Mouse (Mus musculus) heart, embryonic 11.5 days (tissue): ENCODE measurements around the gene Slpi. TPM values are rescaled to one million over a fixed set of nuclear protein-coding genes. Genes with fewer than 3 reads are reported as not detected.

Source experiments
- ATAC-seq: fragments of 200-750 bp; cut with Nextera tagmentation; replicated peaks from 2 replicates; pipeline ENCODE4 v1.8.0; 2017; ENCODE audit warnings: moderate library complexity; ENCODE audit not compliant: insufficient number of reproducible peaks, low FRiP score, low TSS enrichment
- H3K27ac ChIP-seq: fragments of 300-500 bp; sonication (generic); 2 replicates; pipeline ENCODE4 v1.5.1; 2014; ENCODE audit warnings: mild to moderate bottlenecking, low read depth, low read length
- H3K27me3 ChIP-seq: fragments of 300-500 bp; sonication (generic); 2 replicates; pipeline ENCODE4 v1.6.1; 2014; ENCODE audit warnings: mild to moderate bottlenecking, low read length, mixed read lengths; ENCODE audit not compliant: control insufficient read depth, insufficient read depth
- H3K36me3 ChIP-seq: fragments of 300-500 bp; sonication (generic); 2 replicates; pipeline ENCODE4 v1.6.1; 2014; ENCODE audit warnings: mild to moderate bottlenecking, low read length, moderate library complexity, mixed read lengths; ENCODE audit not compliant: control insufficient read depth, insufficient read depth
- H3K4me1 ChIP-seq: fragments of 300-500 bp; sonication (generic); 2 replicates; pipeline ENCODE4 v1.6.1; 2014; ENCODE audit warnings: low read length; ENCODE audit not compliant: control insufficient read depth, insufficient read depth
- H3K4me2 ChIP-seq: fragments of 300-500 bp; sonication (generic); 2 replicates; pipeline ENCODE4 v1.6.1; 2014; ENCODE audit warnings: mild to moderate bottlenecking, moderate library complexity
- H3K4me3 ChIP-seq: fragments of 300-500 bp; sonication (generic); 2 replicates; pipeline ENCODE4 v1.5.1; 2014; ENCODE audit warnings: low read depth, low read length
- H3K9ac ChIP-seq: fragments of 300-500 bp; sonication (generic); 2 replicates; pipeline ENCODE4 v1.6.1; 2014; ENCODE audit warnings: mild to moderate bottlenecking, low read depth, low read length, moderate library complexity
- H3K9me3 ChIP-seq: fragments of 300-500 bp; sonication (generic); replicated peaks from 2 replicates; pipeline ENCODE4 v1.6.1; 2016; ENCODE audit warnings: low read length; ENCODE audit not compliant: control insufficient read depth
- WGBS: fragments of 180-500 bp; shearing (Covaris S2); extraction: QIAGEN DNeasy Blood & Tissue Kit; methylation state at CpG from one replicate; pipeline ENCODE4 v1.1.7; 2014; ENCODE audit not compliant: insufficient replicate concordance; 5-methylcytosine and 5-hydroxymethylcytosine counted together
- polyA plus RNA-seq: library from polyadenylated mRNA; unstranded; fragments of >200 nt; fragmentation: Nextera tagmentation; extraction: Ambion mirVana; gene quantifications from 2 replicates; pipeline ENCODE4 v1.2.1, GENCODE M21; 2014

Gene Slpi
- polyA plus RNA-seq, 1 experiment from 2014 or later = 0.97 TPM

GRCm38 (mm10) chr2:164424406-164424805 lies 35.5 kb upstream of the Slpi start:
- H3K36me3 ChIP-seq = peaks cover 8% of the 10 kb centered on the region
- H3K9ac ChIP-seq = no peak overlapping the region
- no peak for ATAC-seq
- no peak overlapping the region for H3K4me2 ChIP-seq
- WGBS = 82% methylated on average over 8 of the region's 8 CpGs
- H3K9me3 ChIP-seq = no peaks in the 10 kb centered on the region
- H3K27ac ChIP-seq = no peak overlapping the region
- no peak overlapping the region for H3K4me3 ChIP-seq
- H3K4me1 ChIP-seq = 0 out of 2 replicates have a peak, but pooled peaks cover 2% of the 10 kb centered on the region
- H3K27me3 ChIP-seq = no peaks in the 10 kb centered on the region

DNA sequence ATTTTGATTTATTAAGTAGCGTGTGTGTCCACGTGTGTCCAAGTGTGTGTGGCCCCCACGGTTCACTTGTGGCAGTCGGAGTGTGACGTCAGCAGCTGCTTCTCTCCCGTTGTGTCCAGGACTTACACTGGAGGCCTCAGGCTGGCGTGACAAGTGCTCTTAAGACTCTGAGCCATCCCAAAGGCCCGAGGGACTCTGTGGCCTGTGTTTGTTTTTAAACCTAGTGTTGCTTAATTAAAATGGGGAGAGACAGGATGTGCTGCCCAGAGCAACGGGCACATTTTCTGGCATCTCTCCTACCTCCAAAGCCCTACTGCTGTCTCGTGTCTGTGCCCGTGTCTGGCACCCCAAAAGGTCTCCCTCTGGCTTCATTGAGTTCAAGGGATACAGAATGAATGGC lies 34.6 kb upstream of the Slpi start:
- H3K9ac ChIP-seq = no peak overlapping the region
- H3K27ac ChIP-seq = no peak overlapping the region
- peaks cover 6% of the 10 kb centered on the region for H3K36me3 ChIP-seq
- H3K4me2 ChIP-seq = no peak overlapping the region
- ATAC-seq = no peak
- H3K27me3 ChIP-seq = 0 out of 2 replicates have a peak, but pooled peaks cover 3% of the 10 kb centered on the region
- 83% methylated on average over 11 of the region's 11 CpGs for WGBS
- H3K4me1 ChIP-seq = no peaks in the 10 kb centered on the region
- H3K4me3 ChIP-seq = no peak overlapping the region
- no peaks in the 10 kb centered on the region for H3K9me3 ChIP-seq

GRCm38 (mm10) chr2:164422675-164423393 lies 33.9 kb upstream of the Slpi start:
- no peak overlapping the region for H3K9ac ChIP-seq
- H3K27me3 ChIP-seq = 0 out of 2 replicates have a peak, but pooled peaks cover 3% of the 10 kb centered on the region
- H3K27ac ChIP-seq = no peak overlapping the region
- WGBS = 78% methylated on average over 15 of the region's 15 CpGs
- ATAC-seq = no peak
- no peaks in the 10 kb centered on the region for H3K9me3 ChIP-seq
- H3K36me3 ChIP-seq = 0 out of 2 replicates have a peak, but pooled peaks cover 5% of the 10 kb centered on the region
- no peaks in the 10 kb centered on the region for H3K4me1 ChIP-seq
- H3K4me2 ChIP-seq = no peak overlapping the region
- H3K4me3 ChIP-seq = no peak overlapping the region

GRCm38 (mm10) chr2:164421979-164422378 lies 33.1 kb upstream of the Slpi start:
- Histone ChIP-seq H3K27ac (no peak overlapping the region), H3K36me3 (0 out of 2 replicates have a peak, but pooled peaks cover 5% of the 10 kb centered on the region)
- 78% methylated on average over 8 of the region's 8 CpGs for WGBS

GRCm38 (mm10) chr2:164421306-164421705 lies 32.4 kb upstream of the Slpi start:
- 80% methylated on average over 7 of the region's 7 CpGs for WGBS
- H3K36me3 ChIP-seq = 0 out of 2 replicates have a peak, but pooled peaks cover 3% of the 10 kb centered on the region
- ATAC-seq = no peak

More at GRCm38 (mm10) chr2:164421979-164422378, 33.1 kb upstream of the Slpi start:
- Histone ChIP-seq H3K4me1 (no peaks in the 10 kb centered on the region), H3K4me3 (no peak overlapping the region), H3K9ac (no peak overlapping the region), H3K4me2 (no peak overlapping the region), H3K27me3 (0 out of 2 replicates have a peak, but pooled peaks cover 3% of the 10 kb centered on the region), H3K9me3 (no peaks in the 10 kb centered on the region)
- no peak for ATAC-seq

GRCm38 (mm10) chr2:164419489-164419888 lies 30.6 kb upstream of the Slpi start:
- H3K9me3 ChIP-seq = no peaks in the 10 kb centered on the region
- ATAC-seq = no peak
- H3K9ac ChIP-seq = no peak overlapping the region
- H3K27me3 ChIP-seq = peaks cover 11% of the 10 kb centered on the region
- H3K4me2 ChIP-seq = no peak overlapping the region
- 0 out of 2 replicates have a peak, but pooled peaks cover 3% of the 10 kb centered on the region for H3K36me3 ChIP-seq
- no peaks in the 10 kb centered on the region for H3K4me1 ChIP-seq
- no peak overlapping the region for H3K27ac ChIP-seq
- no peak overlapping the region for H3K4me3 ChIP-seq
- 11% methylated on average over 3 of the region's 3 CpGs for WGBS

More at GRCm38 (mm10) chr2:164421306-164421705, 32.4 kb upstream of the Slpi start:
- Histone ChIP-seq H3K27ac (no peak overlapping the region), H3K4me1 (no peaks in the 10 kb centered on the region), H3K9me3 (no peaks in the 10 kb centered on the region), H3K9ac (no peak overlapping the region), H3K4me3 (no peak overlapping the region), H3K4me2 (no peak overlapping the region), H3K27me3 (0 out of 2 replicates have a peak, but pooled peaks cover 3% of the 10 kb centered on the region)

DNA sequence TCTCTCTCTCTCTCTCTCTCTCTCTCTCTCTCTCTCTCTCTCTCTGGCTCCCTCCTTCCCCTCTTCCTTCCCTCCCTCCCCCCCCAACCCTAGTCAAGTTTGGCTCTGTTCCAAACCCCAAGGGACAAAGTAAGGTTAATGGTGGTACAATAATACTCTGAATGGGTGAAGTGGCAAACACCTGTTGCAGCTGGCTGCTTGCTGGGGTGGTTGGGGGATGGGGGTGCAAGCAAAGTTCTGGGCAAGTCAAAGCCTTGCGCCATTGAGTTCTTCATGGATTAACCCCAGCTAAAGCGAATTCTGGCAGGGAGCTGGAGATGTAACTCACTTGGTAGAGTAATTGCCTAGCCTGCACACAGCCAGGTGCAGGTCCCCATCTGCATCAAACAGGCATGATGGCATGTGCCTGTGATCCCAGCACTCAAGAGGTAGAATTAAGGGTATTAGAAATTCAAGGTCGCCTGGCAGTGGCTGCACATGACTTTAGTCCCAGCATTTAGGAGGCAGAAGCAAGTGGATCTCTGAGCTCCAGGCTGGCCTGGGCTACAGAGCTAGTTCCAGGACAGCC lies 29.5 kb upstream of the Slpi start:
- Histone ChIP-seq H3K4me3 (no peak overlapping the region), H3K4me1 (no peaks in the 10 kb centered on the region), H3K4me2 (no peak overlapping the region), H3K9me3 (no peaks in the 10 kb centered on the region), H3K27me3 (peaks cover 19% of the 10 kb centered on the region), H3K36me3 (no peaks in the 10 kb centered on the region), H3K27ac (no peak overlapping the region), H3K9ac (no peak overlapping the region)
- no peak for ATAC-seq
- WGBS = 26% methylated on average over 3 of the region's 3 CpGs

GRCm38 (mm10) chr2:164417198-164417597 lies 28.3 kb upstream of the Slpi start:
- H3K36me3 ChIP-seq = no peaks in the 10 kb centered on the region
- H3K4me2 ChIP-seq = no peak overlapping the region
- WGBS = 0% methylated on average over 2 of the region's 2 CpGs
- no peak for ATAC-seq
- no peaks in the 10 kb centered on the region for H3K4me1 ChIP-seq
- H3K4me3 ChIP-seq = no peak overlapping the region
- H3K27ac ChIP-seq = no peak overlapping the region
- no peak overlapping the region for H3K9ac ChIP-seq
- peaks cover 19% of the 10 kb centered on the region for H3K27me3 ChIP-seq
- H3K9me3 ChIP-seq = no peaks in the 10 kb centered on the region
